Mouse (Mus musculus): Measurements from ENCODE around the gene Fanci.

- TF ChIP-seq CTCF (IDR thresholded peaks at IDR 0.05; ENCODE audit: low read depth): peak; percentile 26
- TF ChIP-seq EP300 (IDR thresholded peaks at IDR 0.05; ENCODE audit: low read depth): peak; percentile 79
Observed at GRCm38 (mm10) chr7:79466053-79466901, 74.5 kb downstream of the Fanci start, which contains the start of gene Polg.
